Mouse (Mus musculus) bone marrow, adult 2 months (tissue): ENCODE results near the gene Mustn1.

Experiments used
- CTCF ChIP-seq: fragments of 200-500 bp; IDR thresholded peaks from 2 replicates; pipeline ENCODE4 v1.5.1; 2011; ENCODE audit warnings: low read length, control low read depth; ENCODE audit not compliant: control insufficient read depth, insufficient read depth
- POLR2A ChIP-seq: fragments of 200-500 bp; IDR thresholded peaks from 2 replicates; pipeline ENCODE4 v1.6.1; 2011; ENCODE audit warnings: low read depth, mild to moderate bottlenecking, control low read depth, low read length, borderline replicate concordance; ENCODE audit not compliant: control insufficient read depth

DNA sequence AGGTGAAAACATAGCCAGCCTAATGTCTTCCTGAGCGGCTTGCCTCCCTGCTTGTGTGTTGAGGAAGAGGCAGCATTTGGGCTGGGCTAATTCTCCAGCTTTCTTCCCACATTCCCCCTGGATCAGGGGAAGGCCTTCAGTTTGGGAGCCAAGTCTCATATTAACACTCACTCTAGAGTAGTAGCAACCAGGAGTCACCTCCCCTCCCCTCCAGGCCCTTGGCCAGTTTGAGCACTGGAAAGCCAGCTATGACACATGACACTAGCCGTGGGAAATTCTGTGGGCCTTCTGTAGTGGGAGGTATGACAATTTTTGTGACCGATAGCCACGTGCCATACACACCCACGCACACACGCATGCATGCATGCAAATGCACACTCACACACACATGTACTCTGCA is 27.0 kb downstream of the Mustn1 start:
- no peak for TF ChIP-seq POLR2A
- TF ChIP-seq CTCF = no peak
